Mouse (Mus musculus) hindbrain, embryonic 10.5 days (tissue): Measurements from ENCODE around the gene Pik3cg. TPM values are rescaled to one million over a fixed set of nuclear protein-coding genes. Genes with fewer than 3 reads are reported as not detected.

Source experiments
- DNase-seq: peaks from one replicate; pipeline ENCODE4 v3.0.0-alpha.2; 2017; ENCODE audit warnings: low spot score
- H3K27ac ChIP-seq: fragments of 300-500 bp; sonication (generic); 2 replicates; pipeline ENCODE4 v1.5.1; 2016; ENCODE audit warnings: mild to moderate bottlenecking, moderate library complexity
- H3K27me3 ChIP-seq: fragments of 300-500 bp; sonication (generic); 2 replicates; pipeline ENCODE4 v1.6.1; 2016; ENCODE audit warnings: mild to moderate bottlenecking; ENCODE audit not compliant: poor library complexity, insufficient read depth, severe bottlenecking
- H3K36me3 ChIP-seq: fragments of 300-500 bp; sonication (generic); 2 replicates; pipeline ENCODE4 v1.6.1; 2016; ENCODE audit warnings: mild to moderate bottlenecking, moderate library complexity
- H3K4me1 ChIP-seq: fragments of 300-500 bp; sonication (generic); replicated peaks from 2 replicates; pipeline ENCODE4 v1.6.1; 2016; ENCODE audit warnings: mild to moderate bottlenecking
- H3K4me3 ChIP-seq: fragments of 300-500 bp; sonication (generic); 2 replicates; pipeline ENCODE4 v1.5.1; 2016; ENCODE audit warnings: mild to moderate bottlenecking, moderate library complexity
- H3K9me3 ChIP-seq: fragments of 300-500 bp; sonication (generic); 2 replicates; pipeline ENCODE4 v1.6.1; 2016; ENCODE audit warnings: mild to moderate bottlenecking, moderate library complexity
- WGBS: fragments of 180-500 bp; shearing (Covaris S2); methylation state at CpG from one replicate; pipeline ENCODE4 v1.1.7; 2016; 5-methylcytosine and 5-hydroxymethylcytosine counted together
- polyA plus RNA-seq: library from polyadenylated mRNA; unstranded; fragments of >200 nt; fragmentation: Nextera tagmentation; extraction: Ambion mirVana; gene quantifications from 2 replicates; pipeline ENCODE4 v1.2.1, GENCODE M21; 2016

The Pik3cg gene
- polyA plus RNA-seq, 1 experiment from 2014 or later: 1.2 TPM

- Histone ChIP-seq H3K27ac (no peak overlapping the region), H3K9me3 (no peaks in the 10 kb centered on the region), H3K36me3 (no peaks in the 10 kb centered on the region), H3K27me3 (no peaks in the 10 kb centered on the region), H3K4me1 (no peaks in the 10 kb centered on the region), H3K4me3 (no peak overlapping the region)
- DNase-seq: no peak
- 90% methylated on average over 4 of the region's 4 CpGs for WGBS
Observed at GRCm38 (mm10) chr12:32198025-32198424, 10.4 kb downstream of the Pik3cg start.

GRCm38 (mm10) chr12:32195000-32195399 is 13.5 kb downstream of the Pik3cg start:
- DNase-seq: no peak
- no peaks in the 10 kb centered on the region for H3K36me3 ChIP-seq
- H3K4me1 ChIP-seq: no peaks in the 10 kb centered on the region
- WGBS: 91% methylated on average over 4 of the region's 4 CpGs
- H3K9me3 ChIP-seq: no peaks in the 10 kb centered on the region
- no peak overlapping the region for H3K27ac ChIP-seq
- H3K4me3 ChIP-seq: no peak overlapping the region
- no peaks in the 10 kb centered on the region for H3K27me3 ChIP-seq

GRCm38 (mm10) chr12:32194358-32194757 is 14.1 kb downstream of the Pik3cg start:
- no peaks in the 10 kb centered on the region for H3K36me3 ChIP-seq
- WGBS: 86% methylated on average over 1 of the region's 1 CpGs

GRCm38 (mm10) chr12:32190927-32191326 is 17.5 kb downstream of the Pik3cg start:
- Histone ChIP-seq H3K27ac (no peak overlapping the region), H3K9me3 (no peaks in the 10 kb centered on the region), H3K4me3 (no peak overlapping the region), H3K36me3 (no peaks in the 10 kb centered on the region), H3K27me3 (no peaks in the 10 kb centered on the region), H3K4me1 (peaks cover 15% of the 10 kb centered on the region)
- no peak for DNase-seq
- 81% methylated on average over 4 of the region's 4 CpGs for WGBS

More at GRCm38 (mm10) chr12:32194358-32194757, 14.1 kb downstream of the Pik3cg start:
- Histone ChIP-seq H3K9me3 (no peaks in the 10 kb centered on the region), H3K4me1 (no peaks in the 10 kb centered on the region), H3K4me3 (no peak overlapping the region), H3K27me3 (no peaks in the 10 kb centered on the region), H3K27ac (no peak overlapping the region)
- no peak for DNase-seq

- peaks cover 15% of the 10 kb centered on the region for H3K4me1 ChIP-seq
- no peaks in the 10 kb centered on the region for H3K27me3 ChIP-seq
- 46% methylated on average over 5 of the region's 5 CpGs for WGBS
- H3K27ac ChIP-seq: no peak overlapping the region
- DNase-seq: no peak
- H3K9me3 ChIP-seq: no peaks in the 10 kb centered on the region
- no peak overlapping the region for H3K4me3 ChIP-seq
- no peaks in the 10 kb centered on the region for H3K36me3 ChIP-seq
Observed at GRCm38 (mm10) chr12:32187668-32188236, 20.7 kb downstream of the Pik3cg start.

- no peak overlapping the region for H3K27ac ChIP-seq
- no peak for DNase-seq
- peaks cover 15% of the 10 kb centered on the region for H3K4me1 ChIP-seq
- WGBS: 77% methylated on average over 6 of the region's 6 CpGs
- H3K4me3 ChIP-seq: no peak overlapping the region
- H3K27me3 ChIP-seq: no peaks in the 10 kb centered on the region
- no peaks in the 10 kb centered on the region for H3K36me3 ChIP-seq
- H3K9me3 ChIP-seq: no peaks in the 10 kb centered on the region
Observed at GRCm38 (mm10) chr12:32186627-32187255, 21.7 kb downstream of the Pik3cg start.

GRCm38 (mm10) chr12:32184874-32185273 is 23.6 kb downstream of the Pik3cg start:
- H3K4me3 ChIP-seq: no peak overlapping the region
- H3K9me3 ChIP-seq: no peaks in the 10 kb centered on the region
- 93% methylated on average over 3 of the region's 3 CpGs for WGBS
- H3K4me1 ChIP-seq: peaks cover 15% of the 10 kb centered on the region
- H3K36me3 ChIP-seq: no peaks in the 10 kb centered on the region
- DNase-seq: no peak
- no peak overlapping the region for H3K27ac ChIP-seq
- H3K27me3 ChIP-seq: no peaks in the 10 kb centered on the region

GRCm38 (mm10) chr12:32183584-32183983 is 24.9 kb downstream of the Pik3cg start:
- Histone ChIP-seq H3K4me3 (no peak overlapping the region), H3K27ac (no peak overlapping the region), H3K9me3 (no peaks in the 10 kb centered on the region), H3K36me3 (no peaks in the 10 kb centered on the region), H3K27me3 (no peaks in the 10 kb centered on the region), H3K4me1 (peaks cover 15% of the 10 kb centered on the region)
- 77% methylated on average over 1 of the region's 1 CpGs for whole genome bisulfite sequencing
- DNase-seq: no peak

- Histone ChIP-seq H3K27me3 (no peaks in the 10 kb centered on the region), H3K4me1 (peaks cover 12% of the 10 kb centered on the region), H3K36me3 (no peaks in the 10 kb centered on the region), H3K9me3 (no peaks in the 10 kb centered on the region), H3K27ac (no peak overlapping the region), H3K4me3 (no peak overlapping the region)
- DNase-seq: no peak
- whole genome bisulfite sequencing: 92% methylated on average over 15 of the region's 15 CpGs
Observed at GRCm38 (mm10) chr12:32182632-32183419, 25.6 kb downstream of the Pik3cg start.

- 65% methylated on average over 4 of the region's 4 CpGs for WGBS
- Histone ChIP-seq H3K36me3 (no peaks in the 10 kb centered on the region), H3K27ac (no peak overlapping the region), H3K27me3 (no peaks in the 10 kb centered on the region), H3K4me1 (0 out of 2 replicates have a peak, but pooled peaks cover 3% of the 10 kb centered on the region), H3K9me3 (no peaks in the 10 kb centered on the region), H3K4me3 (no peak overlapping the region)
- no peak for DNase-seq
Observed at GRCm38 (mm10) chr12:32181885-32182284, 26.6 kb downstream of the Pik3cg start.

GRCm38 (mm10) chr12:32174437-32174836 is 34.0 kb downstream of the Pik3cg start:
- H3K4me1 ChIP-seq: no peaks in the 10 kb centered on the region
- no peaks in the 10 kb centered on the region for H3K36me3 ChIP-seq
- no peak overlapping the region for H3K27ac ChIP-seq
- DNase-seq: no peak
- no peaks in the 10 kb centered on the region for H3K9me3 ChIP-seq
- no peak overlapping the region for H3K4me3 ChIP-seq
- 96% methylated on average over 6 of the region's 6 CpGs for WGBS
- no peaks in the 10 kb centered on the region for H3K27me3 ChIP-seq

- WGBS: 89% methylated on average over 7 of the region's 7 CpGs
- H3K4me3 ChIP-seq: no peak overlapping the region
- peaks cover 5% of the 10 kb centered on the region; the same call in 1 of the 2 replicates for H3K4me1 ChIP-seq
- no peaks in the 10 kb centered on the region for H3K9me3 ChIP-seq
- DNase-seq: no peak
- no peaks in the 10 kb centered on the region for H3K27me3 ChIP-seq
- H3K27ac ChIP-seq: no peak overlapping the region
- H3K36me3 ChIP-seq: no peaks in the 10 kb centered on the region
Observed at GRCm38 (mm10) chr12:32172826-32173225, 35.6 kb downstream of the Pik3cg start.

- no peak for DNase-seq
- H3K36me3 ChIP-seq: no peaks in the 10 kb centered on the region
- H3K9me3 ChIP-seq: no peaks in the 10 kb centered on the region
- H3K27me3 ChIP-seq: no peaks in the 10 kb centered on the region
- peaks cover 5% of the 10 kb centered on the region; the same call in 1 of the 2 replicates for H3K4me1 ChIP-seq
- 15% methylated on average over 5 of the region's 5 CpGs for WGBS
- no peak overlapping the region for H3K27ac ChIP-seq
- H3K4me3 ChIP-seq: no peak overlapping the region
Observed at GRCm38 (mm10) chr12:32169164-32169563, 39.3 kb downstream of the Pik3cg start.
